Mouse (Mus musculus) heart, adult 18-20 months (tissue): Measurements from ENCODE around the gene Fgfr2. TPM values are rescaled to one million over a fixed set of nuclear protein-coding genes. Genes with fewer than 3 reads are reported as not detected.

Experiments used
- DNase-seq, 2 experiments: peaks; one replicate each; pipeline ENCODE4 v3.0.0; 2021 to 2022; ENCODE audit warnings: mixed read lengths in 1 of 2
- total RNA-seq, 2 experiments: library from RNA; stranded (reverse); gene quantifications; 2 replicates each; pipeline ENCODE4 v1.2.3; 2021

Gene Fgfr2
- total RNA-seq, 2 experiments from 2014 or later: 1.3 to 2.6 TPM

GRCm38 (mm10) chr7:130896064-130896463 lies 2227.1 kb downstream of the Fgfr2 start:
- DNase-seq: no peak

DNA sequence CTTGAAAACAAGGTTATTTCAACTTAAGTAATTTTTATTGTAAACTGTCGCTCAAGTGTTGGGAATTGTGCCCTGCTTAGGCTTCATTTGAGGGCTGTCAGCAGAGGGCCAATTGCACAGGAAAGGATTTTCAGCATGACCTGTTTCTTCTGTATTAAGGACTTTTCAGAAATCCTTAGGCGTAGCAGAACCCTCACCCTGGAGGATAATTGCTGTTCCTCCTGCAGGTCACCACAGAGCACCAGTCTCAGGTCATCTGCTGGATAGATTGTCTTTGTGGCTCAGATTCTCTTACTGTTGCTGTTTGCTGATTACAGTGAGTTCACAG lies 2227.6 kb downstream of the Fgfr2 start:
- DNase-seq: no peak

DNA sequence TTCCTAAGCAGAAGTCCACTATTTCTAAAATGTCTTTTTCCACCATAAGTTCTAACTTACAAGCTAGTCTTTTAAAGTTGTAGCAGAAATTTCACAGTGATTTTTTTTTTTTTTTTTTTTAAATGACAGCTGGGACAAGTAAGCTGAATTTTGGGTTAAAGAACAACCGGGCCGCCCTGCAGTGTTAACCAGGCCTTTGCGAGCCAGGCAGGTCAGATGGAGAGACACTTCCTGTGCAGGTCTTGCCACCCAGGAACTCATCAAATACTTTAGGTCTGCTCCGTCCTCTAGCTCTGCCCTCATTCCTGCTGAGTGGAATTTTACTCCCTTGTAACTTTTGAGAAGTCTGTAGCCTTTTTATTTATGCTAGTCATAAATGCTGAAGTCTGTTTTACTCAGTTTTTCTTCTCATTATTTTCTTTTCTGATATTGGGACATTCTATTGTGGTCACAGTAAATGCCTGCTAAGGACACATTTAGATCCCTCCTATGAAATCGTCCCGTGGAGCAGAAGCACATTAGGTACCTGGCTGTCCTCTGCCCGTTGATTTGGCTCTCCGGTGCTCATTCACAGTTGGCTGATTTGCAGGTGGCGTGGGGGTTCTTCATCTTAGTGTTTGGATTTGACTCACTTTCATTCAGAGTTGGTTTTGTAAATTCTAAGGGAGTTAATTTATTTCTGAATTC lies 2228.1 kb downstream of the Fgfr2 start:
- DNase-seq: no peak

- DNase-seq: peak; percentile 57 to 68
Observed at GRCm38 (mm10) chr7:130892973-130893372, 2230.2 kb downstream of the Fgfr2 start.

- DNase-seq: no peak
Observed at GRCm38 (mm10) chr7:130890871-130891270, 2232.3 kb downstream of the Fgfr2 start.

GRCm38 (mm10) chr7:130887946-130888345 lies 2235.2 kb downstream of the Fgfr2 start:
- DNase-seq: peak; percentile 37 to 45

- DNase-seq: no peak
Observed at GRCm38 (mm10) chr7:130886246-130886645, 2236.9 kb downstream of the Fgfr2 start.

GRCm38 (mm10) chr7:130884161-130884560 lies 2239.0 kb downstream of the Fgfr2 start:
- DNase-seq: no peak

DNA sequence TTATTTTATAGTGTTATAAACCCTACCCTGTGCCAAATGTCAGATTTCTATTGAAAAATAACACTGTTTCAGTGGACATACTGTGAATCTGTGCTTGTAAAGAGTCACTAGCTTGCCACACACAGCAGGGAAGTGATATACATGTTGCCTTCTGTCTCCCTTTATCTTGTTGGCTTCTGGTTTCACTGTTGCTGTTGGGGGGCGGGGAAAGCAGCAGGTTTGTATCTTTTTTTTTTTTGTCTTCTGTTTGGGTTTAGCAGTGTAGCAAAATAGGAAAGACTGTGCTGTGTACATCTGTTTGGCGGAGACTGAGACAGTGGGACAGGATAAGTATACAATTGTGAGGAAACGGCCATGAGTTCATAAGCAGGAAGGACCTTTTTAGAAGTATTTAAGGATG lies 2255.9 kb downstream of the Fgfr2 start:
- no peak for DNase-seq

DNA sequence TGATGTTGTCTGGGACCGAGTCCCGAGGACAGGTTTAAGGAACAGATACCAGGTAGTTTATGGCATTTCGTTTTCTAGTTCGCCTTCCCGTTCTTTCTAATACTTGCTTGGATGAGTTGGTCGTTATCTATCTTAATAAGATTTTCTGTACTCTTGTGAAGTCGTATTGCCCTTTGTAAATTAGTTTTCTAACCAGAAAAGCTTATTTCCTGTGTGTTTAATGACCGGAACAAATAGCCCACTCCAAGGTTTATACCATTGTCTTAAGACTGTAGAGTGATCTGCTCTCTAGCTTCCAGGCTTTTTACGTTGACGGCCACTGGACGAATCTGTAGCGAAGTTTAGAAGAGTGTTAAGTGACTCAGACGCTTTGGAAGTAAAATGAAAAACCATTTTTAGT lies 2256.5 kb downstream of the Fgfr2 start:
- DNase-seq: no peak

DNA sequence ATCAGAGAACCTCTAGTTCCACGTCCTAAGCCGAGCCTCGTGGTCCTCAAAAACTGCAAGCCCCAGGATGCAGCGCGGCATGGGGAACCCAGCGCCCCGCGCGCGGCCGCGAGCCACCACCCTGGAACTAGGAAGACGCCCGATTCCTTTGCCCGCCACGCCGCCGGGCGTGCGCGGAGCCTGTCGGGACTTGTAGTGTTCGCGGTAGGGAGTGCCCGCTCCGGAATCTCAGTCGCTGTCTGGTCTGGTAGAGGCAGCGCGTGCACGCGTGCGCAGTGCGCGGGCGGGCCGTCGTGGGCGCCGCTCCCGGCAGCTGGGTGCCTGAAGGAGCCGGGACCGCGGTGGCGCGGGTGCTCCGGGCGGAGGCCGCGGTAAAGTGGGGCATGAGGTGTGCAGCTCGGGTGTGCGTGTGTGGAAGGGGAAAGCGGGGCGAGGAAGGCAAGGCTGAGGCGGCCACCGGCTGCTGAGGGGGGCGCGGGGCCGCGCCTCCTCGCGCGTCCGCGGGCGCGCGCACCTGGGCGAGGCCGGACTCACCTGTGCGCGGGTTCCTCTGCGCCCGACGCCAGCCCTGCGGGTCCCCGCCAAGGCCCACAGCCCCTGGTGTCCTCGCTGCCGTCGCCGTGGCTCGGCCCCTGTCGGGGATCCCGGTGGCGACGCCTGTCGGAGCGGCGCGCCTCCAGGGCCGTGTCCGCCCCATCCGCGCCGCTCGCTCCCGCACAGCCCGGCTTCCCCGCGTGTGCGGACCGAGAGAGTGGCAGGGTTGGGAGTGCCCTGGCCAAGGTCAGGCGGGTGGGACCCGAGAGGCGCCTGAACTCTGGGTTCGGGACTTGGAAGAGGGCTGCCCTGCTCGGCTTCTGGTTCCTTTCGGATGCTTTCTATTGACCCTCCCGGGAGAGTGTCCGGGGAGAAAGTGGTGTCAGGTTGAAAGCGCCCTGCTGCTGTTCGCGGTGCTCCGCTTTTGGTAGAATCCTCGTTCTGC lies 2257.2 kb downstream of the Fgfr2 start, which contains the start of gene Plekha1:
Gene Plekha1 (plus strand): TSS at position 144 of the 979 bp plus-strand sequence.
- DNase-seq: peak; percentile 96 to 99

DNA sequence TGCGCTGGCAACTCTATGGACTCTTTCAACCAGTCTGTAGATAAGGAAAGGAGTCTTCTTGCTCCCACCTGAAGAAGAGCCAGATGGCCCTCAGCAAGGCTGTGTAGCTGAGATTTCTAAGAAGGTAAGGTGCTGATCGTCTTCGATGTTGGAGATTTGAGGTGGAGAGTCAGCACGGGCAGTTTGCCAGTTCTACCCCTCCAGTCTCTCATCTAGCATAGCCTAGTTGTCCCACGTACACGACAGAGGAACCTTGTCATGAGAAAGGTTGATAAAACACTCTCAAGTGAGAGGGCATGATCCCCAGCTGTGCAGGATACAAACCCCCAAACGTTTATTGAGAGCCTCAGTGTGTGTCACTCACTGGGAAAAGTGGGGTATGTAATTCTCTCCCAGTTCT lies 2258.4 kb downstream of the Fgfr2 start:
- no peak for DNase-seq

DNA sequence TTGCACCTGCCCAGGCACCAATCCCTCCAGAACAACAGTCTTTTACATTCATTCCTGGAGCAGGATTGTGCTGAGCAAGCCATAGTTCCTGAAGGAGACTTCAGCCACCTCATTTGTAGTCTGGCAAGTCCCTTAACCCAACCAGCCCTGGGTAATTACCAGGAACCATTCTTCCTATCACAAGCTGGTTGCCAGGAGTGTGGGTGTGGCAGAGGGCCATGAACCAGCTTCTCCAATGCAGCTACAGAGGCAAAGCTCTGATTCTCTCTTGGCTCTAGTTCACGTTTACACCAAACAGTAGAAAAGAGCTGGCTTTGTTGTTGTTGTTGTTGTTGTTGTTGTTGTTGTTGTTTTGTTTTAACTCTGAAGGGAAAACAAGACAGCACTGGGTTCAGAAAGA lies 2260.6 kb downstream of the Fgfr2 start:
- DNase-seq: no peak

GRCm38 (mm10) chr7:130860721-130861142 lies 2262.4 kb downstream of the Fgfr2 start:
- no peak for DNase-seq

GRCm38 (mm10) chr7:130859926-130860325 lies 2263.2 kb downstream of the Fgfr2 start:
- no peak for DNase-seq

- DNase-seq: no peak
Observed at GRCm38 (mm10) chr7:130857973-130858372, 2265.2 kb downstream of the Fgfr2 start.

DNA sequence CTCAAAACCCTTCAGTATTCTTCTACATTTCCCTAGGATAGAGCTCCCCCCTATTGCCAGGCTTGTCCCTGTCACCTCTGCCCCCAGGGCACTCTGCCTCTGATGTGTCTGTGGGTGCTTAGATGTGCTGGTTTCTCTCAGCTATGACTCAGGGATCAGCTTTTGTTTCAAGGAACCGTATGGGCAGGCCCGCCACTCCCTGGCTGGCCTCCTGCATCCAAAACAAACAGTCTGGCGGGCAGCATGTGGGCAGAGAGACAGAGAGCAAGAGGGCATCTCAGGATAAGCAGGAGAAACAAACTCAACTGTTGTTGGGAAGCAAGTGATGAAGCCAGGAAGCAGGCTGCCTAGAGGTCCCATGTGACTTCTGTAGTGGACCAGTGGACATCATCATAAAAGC lies 2267.5 kb downstream of the Fgfr2 start:
- peak; percentile 59 to 60 for DNase-seq

DNA sequence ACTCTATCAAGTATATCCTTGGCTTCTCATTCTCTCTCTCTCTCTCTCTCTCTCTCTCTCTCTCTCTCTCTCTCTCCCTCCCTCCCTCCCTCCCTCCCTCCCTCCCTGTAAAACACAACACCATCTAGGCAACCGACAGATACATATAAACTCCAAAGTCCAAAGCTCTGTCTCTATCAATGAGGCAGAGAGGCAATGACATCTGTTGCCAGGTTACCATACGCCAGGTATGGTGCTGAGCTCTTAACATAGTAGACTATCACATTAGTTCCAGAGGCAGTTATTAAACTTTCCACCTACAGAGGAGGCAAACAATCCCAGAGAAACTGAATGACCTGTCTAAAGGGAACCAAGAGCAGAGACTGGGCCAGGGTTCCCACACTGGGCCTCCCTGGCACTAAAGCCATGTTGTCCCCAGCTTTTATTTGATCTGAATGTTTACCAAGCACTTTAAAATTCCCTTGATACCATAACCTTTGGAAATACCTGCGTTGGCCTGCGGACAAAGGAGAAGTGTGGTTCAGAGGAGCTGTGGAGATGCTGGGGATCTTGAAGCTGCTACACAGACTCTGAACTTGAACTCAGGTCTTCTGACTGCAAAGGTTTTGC lies 2268.4 kb downstream of the Fgfr2 start:
- DNase-seq: no peak

- DNase-seq: no peak
Observed at GRCm38 (mm10) chr7:130847164-130847718, 2275.9 kb downstream of the Fgfr2 start.

DNA sequence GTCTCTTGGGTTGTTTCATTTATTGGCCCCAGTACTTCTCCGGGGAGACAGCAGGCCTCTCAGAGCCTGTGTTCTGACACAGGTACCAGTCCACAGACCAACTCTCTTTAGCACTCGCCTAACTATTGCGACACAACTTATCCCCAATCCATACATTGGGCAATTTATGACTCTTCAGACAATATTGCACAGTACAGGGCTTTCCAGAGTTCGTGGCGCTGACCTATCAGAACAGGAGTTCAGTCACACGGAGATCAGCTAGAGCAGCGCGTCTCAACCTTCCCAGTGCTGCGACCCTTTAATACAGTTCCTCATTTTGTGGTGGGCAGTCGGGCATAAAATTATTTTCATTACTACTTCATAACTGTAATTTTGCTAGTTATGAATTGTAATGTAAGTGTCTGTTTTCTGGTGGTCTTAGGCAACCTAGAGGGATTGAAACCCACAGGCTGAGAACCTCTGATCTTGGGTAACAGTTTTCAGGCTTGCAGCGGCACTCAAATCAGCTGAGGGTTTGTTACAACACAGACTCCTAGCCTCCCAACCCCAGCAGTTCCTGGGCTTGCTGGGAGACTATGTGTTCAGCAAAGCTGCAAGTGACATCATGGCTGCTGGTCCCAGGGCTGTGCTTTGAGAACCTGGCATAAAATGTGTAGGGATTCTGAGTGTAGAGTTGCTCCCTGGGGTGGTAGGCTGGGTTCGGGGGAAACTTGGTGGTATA lies 2283.6 kb downstream of the Fgfr2 start:
- no peak for DNase-seq

- no peak for DNase-seq
Observed at GRCm38 (mm10) chr7:130838658-130839025, 2284.5 kb downstream of the Fgfr2 start.
